In the genomic region with DNA sequence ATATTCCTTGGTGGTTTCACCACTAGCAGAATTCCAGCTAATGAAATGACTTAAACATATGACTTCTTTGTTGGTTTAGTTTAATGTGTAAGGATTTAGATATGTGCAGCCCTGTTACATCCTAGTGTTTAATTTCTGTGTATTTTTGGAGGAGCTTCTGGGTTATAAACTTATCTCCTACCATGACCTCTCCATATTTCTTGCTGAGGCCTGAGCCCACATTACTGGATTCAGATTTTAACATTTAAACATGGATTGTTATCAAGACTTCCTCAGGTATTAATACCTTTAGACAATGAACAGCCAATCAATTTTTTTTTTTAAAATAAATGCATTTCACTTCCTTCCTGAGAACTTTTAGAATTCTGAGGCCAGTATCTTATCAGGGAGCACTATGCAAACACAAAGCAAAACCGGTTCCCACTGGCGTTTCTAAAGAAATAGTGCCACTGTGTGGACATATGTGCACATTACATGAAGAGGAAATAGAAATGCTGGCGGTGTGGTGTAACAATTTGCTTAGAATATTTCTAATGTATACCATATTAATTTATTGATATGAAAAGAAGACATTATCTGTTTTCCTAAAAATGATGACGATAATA, we compare ENCODE assay signal across 9 mouse cellular contexts.
A peak's percentile ranks its signal among the peaks of the same experiment; 100 is the strongest.
DNase-seq lines count a peak whose midpoint lies in the region; ATAC-seq and TF ChIP-seq lines count a peak whose summit lies in the region.
"Had no signal": no experiment of that assay in that cellular context is flagged by ENCODE, and none has a peak within 500 bp of the region (broad histone marks: within the 10 kb centered on the region; RNA-seq: fewer than 3 reads in every experiment).

No protein-coding gene starts in this region.

- peak; percentile 50 for DNase-seq in layer of hippocampus, adult 11-12 months (ENCODE audit: low spot score)
- DNase-seq in layer of hippocampus, adult 9-10 months (ENCODE audit: low spot score) = no peak
- DNase-seq in MEL (ENCODE audit: low read depth, low spot score) = peak; percentile 76
- DNase-seq in cerebellum, adult 9-10 months = peak; percentile 73
- DNase-seq in heart, postnatal 4 days = peak; percentile 43
- no peak for DNase-seq in liver, postnatal 0 days
- no peak for DNase-seq in spleen, adult 12 weeks (ENCODE audit: low spot score)
- DNase-seq: liver, embryonic 13.5 days had no signal

- peaks cover 4% of the 10 kb centered on the region in 2 experiments; a peak in 1 of 4 replicates for H3K4me1 ChIP-seq in MEL (ENCODE audit: control insufficient read depth in 1 of 2, insufficient read depth in 2 of 2, low read length in 2 of 2)
- no peaks in the 10 kb centered on the region for H3K4me1 ChIP-seq in liver, postnatal 0 days (ENCODE audit: insufficient read depth)
- no peaks in the 10 kb centered on the region for H3K4me1 ChIP-seq in stomach, embryonic 15.5 days
- H3K4me1 ChIP-seq: liver, embryonic 13.5 days had no signal

- ATAC-seq in liver, postnatal 0 days = no peak
- peak; percentile 70 for ATAC-seq in stomach, embryonic 15.5 days (ENCODE audit: insufficient read depth, low FRiP score, low read depth)

- H3K4me2 ChIP-seq in liver, postnatal 0 days (ENCODE audit: low read depth, low read length) = no peak overlapping the region
- H3K4me2 ChIP-seq in stomach, embryonic 15.5 days = no peak overlapping the region
- H3K4me2 ChIP-seq: liver, embryonic 13.5 days had no signal

- no peak overlapping the region for H3K4me3 ChIP-seq in MEL (ENCODE audit: control insufficient read depth in 1 of 2, insufficient read depth in 1 of 2, low read depth in 2 of 2, low read length in 2 of 2)
- no peak overlapping the region for H3K4me3 ChIP-seq in liver, postnatal 0 days (ENCODE audit: low read depth, low read length)
- H3K4me3 ChIP-seq in stomach, embryonic 15.5 days (replicated peaks) = no peak overlapping the region
- H3K4me3 ChIP-seq: liver, embryonic 13.5 days had no signal

- H3K27me3 ChIP-seq in MEL (ENCODE audit: control insufficient read depth in 1 of 2, insufficient read depth in 2 of 2, low read length in 2 of 2) = no peaks in the 10 kb centered on the region
- no peaks in the 10 kb centered on the region for H3K27me3 ChIP-seq in liver, postnatal 0 days (ENCODE audit: insufficient read depth, low read length)
- no peaks in the 10 kb centered on the region for H3K27me3 ChIP-seq in stomach, embryonic 15.5 days (replicated peaks)
- H3K27me3 ChIP-seq: liver, embryonic 13.5 days had no signal

- H3K9me3 ChIP-seq in MEL (replicated peaks; ENCODE audit: insufficient read depth, low read length) = no peaks in the 10 kb centered on the region
- no peaks in the 10 kb centered on the region for H3K9me3 ChIP-seq in liver, postnatal 0 days (ENCODE audit: low read length)
- H3K9me3 ChIP-seq in stomach, embryonic 15.5 days = no peaks in the 10 kb centered on the region
- H3K9me3 ChIP-seq: liver, embryonic 13.5 days had no signal

- TF ChIP-seq RAD21 in MEL (IDR thresholded peaks at IDR 0.05; ENCODE audit: low read depth, low read length) = peak; percentile 97

- WGBS in liver, postnatal 0 days (ENCODE audit: insufficient replicate concordance) = 7% methylated on average over 4 of the region's 4 CpGs
- WGBS in stomach, embryonic 15.5 days = 2% methylated on average over 4 of the region's 4 CpGs

- H3K79me2 ChIP-seq in MEL (ENCODE audit: control insufficient read depth, insufficient read depth, low read length, poor library complexity) = no peaks in the 10 kb centered on the region

- peaks cover 0 to 4% of the 10 kb centered on the region in 2 experiments; a peak in 2 of 4 replicates for H3K36me3 ChIP-seq in MEL (ENCODE audit: control insufficient read depth in 1 of 2, insufficient read depth in 2 of 2, low read length in 2 of 2)
- no peaks in the 10 kb centered on the region for H3K36me3 ChIP-seq in liver, postnatal 0 days (replicated peaks; ENCODE audit: insufficient read depth, low read length)
- H3K36me3 ChIP-seq in stomach, embryonic 15.5 days = no peaks in the 10 kb centered on the region
- H3K36me3 ChIP-seq: liver, embryonic 13.5 days had no signal

- peak; percentile 26 to 91 (median 40); a peak in 4 of 6 replicates for TF ChIP-seq CTCF in MEL (IDR thresholded peaks at IDR 0.05 in 2 of 3, conservative IDR thresholded peaks at IDR 0.05 in 1 of 3; ENCODE audit: control insufficient read depth in 1 of 3, insufficient read depth in 1 of 3, low read depth in 2 of 3, low read length in 3 of 3, poor library complexity in 1 of 3, severe bottlenecking in 1 of 3)
- TF ChIP-seq CTCF in liver, postnatal 0 days (IDR thresholded peaks at IDR 0.05; ENCODE audit: low read depth) = peak; percentile 71

- H3K27ac ChIP-seq in MEL (ENCODE audit: control insufficient read depth, low read depth, low read length) = no peak overlapping the region
- no peak overlapping the region for H3K27ac ChIP-seq in liver, postnatal 0 days (ENCODE audit: low read depth)
- no peak overlapping the region for H3K27ac ChIP-seq in stomach, embryonic 15.5 days
- H3K27ac ChIP-seq: liver, embryonic 13.5 days had no signal

- TF ChIP-seq POLR2A in MEL (IDR thresholded peaks at IDR 0.05; ENCODE audit: control insufficient read depth in 1 of 2, insufficient read depth in 1 of 2, low read depth in 1 of 2, low read length in 2 of 2, poor library complexity in 1 of 2) = no peak

- H3K9ac ChIP-seq in MEL (ENCODE audit: control insufficient read depth, low read depth, low read length, poor library complexity, severe bottlenecking) = no peak overlapping the region
- H3K9ac ChIP-seq in liver, postnatal 0 days (replicated peaks) = no peak overlapping the region
- no peak overlapping the region for H3K9ac ChIP-seq in stomach, embryonic 15.5 days
- H3K9ac ChIP-seq: liver, embryonic 13.5 days had no signal

- TF ChIP-seq EP300 in MEL (IDR thresholded peaks at IDR 0.05; ENCODE audit: low read depth in 1 of 2, low read length in 2 of 2) = no peak; a peak in 1 of 4 replicates
- TF ChIP-seq EP300 in liver, postnatal 0 days (IDR thresholded peaks at IDR 0.05; ENCODE audit: low read depth) = no peak

TF ChIP-seq in MEL, 35 proteins besides CTCF, POLR2A, EP300 and RAD21:
- TF ChIP-seq ZC3H11A (IDR thresholded peaks at IDR 0.05; ENCODE audit: low read depth, low read length) = peak; percentile 82
- TF ChIP-seq SMC3 (IDR thresholded peaks at IDR 0.05; ENCODE audit: low read depth, low read length) = peak; percentile 89
- peak; percentile 79 for TF ChIP-seq GATA1 (IDR thresholded peaks at IDR 0.05; ENCODE audit: low read depth, low read length)
- no peak for TF ChIP-seq SIN3A (IDR thresholded peaks at IDR 0.05; ENCODE audit: low read length)
- 0 out of 2 replicates have a peak, but pooled peaks have one; percentile 35 for TF ChIP-seq HCFC1 (IDR thresholded peaks at IDR 0.05; ENCODE audit: low read depth, low read length)
- TF ChIP-seq USF1 (IDR thresholded peaks at IDR 0.05; ENCODE audit: low read depth, low read length) = no peak
- TF ChIP-seq ZNF384 (IDR thresholded peaks at IDR 0.05; ENCODE audit: low read depth, low read length) = peak; percentile 67

Comparison
In these comparisons a context has a peak if more than half of its experiments do, and no peak if none do; other contexts are left out.
1. DNase-seq: peak in layer of hippocampus, adult 11-12 months (single experiment), MEL (single experiment), cerebellum, adult 9-10 months (single experiment) and heart, postnatal 4 days (single experiment); none in layer of hippocampus, adult 9-10 months (single experiment), liver, postnatal 0 days (single experiment) and spleen, adult 12 weeks (single experiment).